Mouse (Mus musculus): ENCODE results near the gene Ccdc134.

- TF ChIP-seq CTCF (IDR thresholded peaks at IDR 0.05; ENCODE audit: low read depth) (no peak), EP300 (IDR thresholded peaks at IDR 0.05; ENCODE audit: low read depth) (no peak)
Observed at GRCm38 (mm10) chr15:82175091-82175490, 47.4 kb downstream of the Ccdc134 start.

Measured in liver, postnatal 0 days (tissue).